Mouse (Mus musculus) kidney, postnatal 36 days (tissue): ENCODE results near the gene Sdhaf1.

Source experiments
- DNase-seq, 2 experiments: peaks; one replicate each; pipeline ENCODE4 v3.0.0; 2021 to 2022; ENCODE audit warnings: mixed read lengths in 2 of 2

Gene Sdhaf1

GRCm38 (mm10) chr7:30324300-30324944 lies 727 bp upstream of the Sdhaf1 start:
- DNase-seq = no peak

DNA sequence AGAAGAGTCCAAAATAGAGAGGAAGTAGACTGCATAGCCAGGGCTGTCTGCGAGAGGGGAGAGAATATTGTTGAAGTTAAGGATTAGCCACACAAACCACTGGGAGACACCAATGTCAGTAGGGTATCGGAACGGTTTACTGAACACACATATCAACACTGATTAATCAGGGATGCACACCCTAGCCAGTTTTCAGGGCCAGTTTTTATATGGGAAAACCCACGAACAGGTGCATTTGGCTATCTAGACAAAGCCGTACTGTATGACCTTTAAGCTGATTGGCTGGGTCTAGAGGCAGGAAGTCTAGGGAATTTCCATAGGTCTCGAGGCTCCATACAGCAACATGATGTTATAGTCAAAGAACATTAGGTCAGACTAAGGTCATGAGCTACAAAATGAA lies 830 bp downstream of the Sdhaf1 start:
- DNase-seq = no peak

GRCm38 (mm10) chr7:30322285-30322667 lies 1.4 kb downstream of the Sdhaf1 start:
- peak; percentile 98 to 99 for DNase-seq

DNA sequence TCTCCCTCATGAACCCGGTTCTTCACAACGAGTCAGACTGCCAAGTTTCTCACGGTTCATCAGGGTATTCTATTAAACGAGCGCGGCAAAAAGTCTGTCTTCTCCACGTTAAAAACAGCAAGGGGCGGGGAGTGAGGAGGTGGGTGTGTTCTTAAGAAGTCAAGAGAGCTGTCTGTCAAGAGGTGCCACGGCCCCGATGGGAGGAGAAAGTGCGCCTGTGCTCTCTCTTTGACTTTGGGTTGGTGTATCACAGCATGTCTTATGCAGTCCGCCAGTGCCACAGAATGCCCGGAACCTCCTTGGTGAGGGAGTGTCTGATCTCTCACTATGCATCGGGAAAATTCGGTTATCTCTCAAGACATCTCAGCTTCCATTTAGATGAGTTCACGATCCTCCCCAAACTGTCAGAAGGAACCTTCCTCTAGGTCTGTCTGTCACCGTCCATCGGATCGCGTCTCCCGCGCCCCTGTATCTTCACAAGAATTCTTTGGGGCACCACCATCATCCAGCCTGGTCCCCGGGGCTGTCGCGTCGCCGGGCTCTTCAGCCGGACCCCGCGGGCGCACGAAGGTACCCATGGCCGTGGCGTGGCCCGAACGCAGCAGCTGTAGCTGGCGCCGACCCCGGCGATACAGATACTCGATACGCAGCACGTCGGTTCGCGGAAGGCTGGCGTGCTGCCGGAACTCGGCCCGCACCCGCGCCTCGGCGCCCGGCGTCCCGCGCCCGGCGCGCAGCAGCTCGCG lies 2.0 kb downstream of the Sdhaf1 start, which contains the start of gene E130208F15Rik:
TSS of gene E130208F15Rik (plus strand) at position 202 of the 746 bp plus-strand sequence.
- peak; percentile 89 to 94 for DNase-seq

- DNase-seq = no peak
Observed at GRCm38 (mm10) chr7:30320946-30321345, 2.7 kb downstream of the Sdhaf1 start.

DNA sequence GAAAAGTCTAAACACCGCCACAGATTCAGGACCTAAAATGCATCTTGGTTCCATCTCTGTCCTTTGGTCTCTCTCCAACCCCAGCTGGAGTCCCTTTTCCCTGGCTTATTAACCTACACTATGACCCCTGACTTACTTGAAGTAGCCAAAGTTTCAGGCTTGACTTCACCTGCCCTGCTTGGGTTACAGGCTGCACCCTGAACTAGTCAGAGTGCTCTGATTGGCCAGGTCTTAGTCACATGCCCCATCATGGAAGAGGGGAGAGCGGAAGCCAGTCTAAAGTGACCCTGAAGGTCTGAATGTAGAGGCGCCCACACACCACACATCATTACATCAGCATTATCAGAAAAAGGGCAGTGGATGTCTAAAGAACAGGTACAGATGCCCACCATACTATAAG lies 5.6 kb downstream of the Sdhaf1 start:
- DNase-seq = peak; percentile 68 to 80

- DNase-seq = peak in 1 of 2 experiments; percentile 62
Observed at GRCm38 (mm10) chr7:30315559-30316529, 7.9 kb downstream of the Sdhaf1 start.

GRCm38 (mm10) chr7:30314721-30315155 lies 9.0 kb downstream of the Sdhaf1 start, which contains the start of gene Syne4:
Gene Syne4, plus strand, starts transcription at chr7:30314807.
- DNase-seq = peak; percentile 46 to 60

- DNase-seq = peak; percentile 80 to 83
Observed at GRCm38 (mm10) chr7:30313666-30314320, 9.9 kb downstream of the Sdhaf1 start.

DNA sequence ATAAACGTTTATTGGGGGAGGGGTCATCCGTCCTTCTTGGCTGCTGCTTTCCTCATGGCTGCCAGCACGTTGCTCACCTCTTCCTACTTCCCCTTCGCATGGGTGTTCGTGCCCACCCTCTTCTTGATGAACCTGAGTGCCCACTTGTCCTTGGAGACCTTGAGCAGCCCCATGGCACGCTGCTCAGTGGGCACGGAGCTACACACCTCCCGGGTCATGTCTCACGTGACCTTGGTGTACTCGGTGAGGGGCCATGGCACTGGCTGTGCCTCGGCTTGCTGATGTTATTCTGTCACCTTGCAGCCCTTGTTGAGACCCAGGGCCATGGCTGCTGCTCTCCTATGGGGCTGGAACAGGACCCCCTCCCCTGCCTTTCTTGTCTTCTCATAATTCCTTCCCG lies 13.6 kb downstream of the Sdhaf1 start:
- DNase-seq = peak; percentile 41 to 62

DNA sequence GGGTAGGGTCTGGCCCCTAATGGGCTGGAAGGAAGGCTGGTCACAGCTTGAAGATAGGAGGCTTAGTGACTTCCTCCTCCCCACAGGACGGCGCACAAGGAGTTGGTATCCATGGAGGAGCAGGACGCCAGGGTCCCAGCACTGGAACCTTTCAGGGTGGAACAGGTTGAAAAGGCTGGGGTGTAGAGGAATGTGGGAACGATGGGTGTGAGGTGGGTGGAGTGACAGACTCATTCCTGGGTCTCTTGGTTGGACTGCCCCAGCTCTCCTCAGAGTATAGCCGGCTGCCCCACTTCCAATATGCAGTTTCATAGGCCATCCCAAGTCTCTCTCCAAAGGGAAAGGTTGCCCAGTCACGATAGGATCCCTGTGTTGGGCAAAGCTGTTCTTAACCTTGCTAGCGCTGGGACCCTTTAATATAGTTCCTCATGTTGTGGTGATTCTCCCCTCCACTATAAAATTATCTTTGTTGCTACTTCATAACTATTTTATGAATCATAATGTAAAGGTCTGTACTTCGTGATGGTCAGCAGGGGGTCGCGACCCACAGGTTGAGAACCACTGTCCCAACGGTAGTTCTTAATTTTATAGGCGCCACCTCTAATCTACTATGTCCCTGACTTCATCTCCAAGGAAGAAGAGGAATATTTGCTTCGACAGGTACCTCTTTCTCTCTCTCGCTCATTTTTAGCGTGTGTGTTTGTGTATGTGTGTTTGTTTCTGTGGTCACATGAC lies 14.1 kb downstream of the Sdhaf1 start:
- peak in 1 of 2 experiments; percentile 47 for DNase-seq

DNA sequence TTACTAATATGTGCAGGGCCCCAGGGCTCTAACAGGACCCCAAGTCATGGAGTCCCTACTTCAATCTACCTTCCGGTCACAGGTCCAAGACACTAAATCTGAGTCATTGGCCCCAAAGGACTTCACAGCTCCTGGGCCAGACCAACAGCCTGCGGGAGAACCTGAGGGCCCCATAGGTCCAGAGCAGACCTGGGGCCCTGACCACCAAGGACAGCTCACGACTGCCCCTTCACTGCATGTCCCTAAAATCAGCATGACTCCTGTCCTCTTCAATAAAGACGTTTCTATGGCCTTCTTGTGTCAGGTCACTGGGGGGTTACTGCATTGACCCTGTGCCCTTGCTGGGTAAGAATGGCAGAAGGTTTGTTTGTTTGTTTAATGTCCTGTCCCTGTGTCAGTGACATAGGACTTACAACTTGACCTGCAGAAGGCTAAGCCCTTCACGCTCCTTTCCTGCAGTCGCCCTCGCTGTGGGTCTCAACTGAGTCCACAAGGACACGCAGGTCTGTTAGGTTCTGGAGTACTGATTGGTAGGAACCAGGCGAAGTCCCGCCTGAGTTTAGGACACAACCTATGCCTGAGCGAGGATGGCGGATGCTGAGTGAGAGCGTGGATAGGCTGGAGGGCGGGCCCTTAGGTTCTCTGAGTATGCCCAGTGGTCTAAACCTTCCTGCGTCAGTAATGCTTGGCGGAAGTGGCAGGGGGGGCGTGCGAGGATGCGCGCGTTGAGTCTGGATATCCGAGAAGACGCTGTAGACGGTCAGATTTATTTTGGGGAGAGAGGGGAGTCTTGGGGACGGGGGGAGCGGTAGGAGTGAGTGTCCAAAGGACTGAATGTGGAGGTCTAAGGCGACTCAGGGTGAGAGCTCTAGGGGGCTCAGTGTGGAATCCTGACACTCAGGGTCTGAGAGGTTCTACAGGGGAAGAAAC lies 15.4 kb downstream of the Sdhaf1 start, which contains the start of gene Alkbh6:
TSS of gene Alkbh6 (plus strand) at position 642 of the 930 bp plus-strand sequence.
- peak; percentile 95 to 98 for DNase-seq

- DNase-seq = peak in 1 of 2 experiments; percentile 52
Observed at GRCm38 (mm10) chr7:30306083-30306779, 17.5 kb downstream of the Sdhaf1 start.

- peak in 1 of 2 experiments; percentile 57 for DNase-seq
Observed at GRCm38 (mm10) chr7:30300914-30301313, 22.8 kb downstream of the Sdhaf1 start.

DNA sequence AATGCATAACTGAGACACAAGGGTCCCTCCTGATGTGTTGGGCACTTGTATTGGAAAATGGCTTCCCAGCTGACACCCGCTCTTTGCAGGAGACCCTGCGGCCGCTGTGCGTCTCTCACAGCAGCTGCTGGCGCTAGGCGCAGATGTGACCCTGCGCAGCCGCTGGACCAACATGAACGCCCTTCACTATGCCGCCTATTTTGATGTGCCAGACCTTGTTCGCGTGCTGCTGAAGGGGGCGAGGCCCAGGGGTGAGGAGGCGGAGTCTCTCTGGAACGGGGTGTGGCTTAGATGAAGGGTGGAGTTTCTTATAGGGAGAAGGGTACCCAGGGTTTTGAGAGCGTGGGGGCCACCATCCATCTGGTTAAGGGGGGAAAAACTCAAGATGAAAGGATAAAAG lies 26.4 kb downstream of the Sdhaf1 start:
- DNase-seq = no peak

DNA sequence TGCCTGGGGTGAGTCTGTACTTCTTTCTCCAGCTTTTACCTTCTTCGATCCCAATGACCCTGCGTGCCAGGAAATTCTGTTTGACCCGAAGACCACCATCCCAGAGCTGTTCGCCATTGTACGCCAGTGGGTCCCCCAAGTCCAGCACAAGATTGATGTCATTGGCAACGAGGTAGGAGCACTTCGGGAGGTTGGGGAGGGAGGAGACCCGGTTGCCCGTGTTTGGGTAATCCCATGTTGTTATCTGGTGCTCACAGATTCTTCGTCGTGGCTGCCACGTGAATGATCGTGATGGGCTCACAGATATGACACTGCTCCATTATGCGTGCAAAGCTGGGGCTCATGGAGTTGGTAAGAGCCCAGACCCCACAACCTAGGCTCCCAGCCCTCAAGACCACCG lies 26.9 kb downstream of the Sdhaf1 start:
- no peak for DNase-seq

- DNase-seq = peak in 1 of 2 experiments; percentile 40
Observed at GRCm38 (mm10) chr7:30295103-30295502, 28.6 kb downstream of the Sdhaf1 start.

DNA sequence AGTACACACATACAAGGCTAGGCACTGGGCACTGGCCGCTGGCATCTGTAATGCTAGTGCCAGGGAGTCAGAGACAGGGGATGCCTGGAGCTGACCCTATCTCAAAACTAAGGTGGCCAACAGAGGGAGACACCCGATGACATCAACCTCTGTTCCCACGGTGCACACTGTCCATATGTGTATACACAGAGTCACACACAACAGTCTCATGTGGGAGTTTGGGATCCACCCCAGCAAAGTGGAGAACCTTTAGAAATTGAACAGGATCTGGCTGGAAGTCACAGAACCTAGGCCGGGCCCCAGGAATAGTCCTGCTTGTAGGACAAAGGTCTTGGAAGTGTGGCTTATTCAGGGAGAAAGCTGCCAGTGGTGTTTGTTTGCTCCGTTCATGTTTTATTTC lies 29.4 kb downstream of the Sdhaf1 start:
- no peak for DNase-seq

DNA sequence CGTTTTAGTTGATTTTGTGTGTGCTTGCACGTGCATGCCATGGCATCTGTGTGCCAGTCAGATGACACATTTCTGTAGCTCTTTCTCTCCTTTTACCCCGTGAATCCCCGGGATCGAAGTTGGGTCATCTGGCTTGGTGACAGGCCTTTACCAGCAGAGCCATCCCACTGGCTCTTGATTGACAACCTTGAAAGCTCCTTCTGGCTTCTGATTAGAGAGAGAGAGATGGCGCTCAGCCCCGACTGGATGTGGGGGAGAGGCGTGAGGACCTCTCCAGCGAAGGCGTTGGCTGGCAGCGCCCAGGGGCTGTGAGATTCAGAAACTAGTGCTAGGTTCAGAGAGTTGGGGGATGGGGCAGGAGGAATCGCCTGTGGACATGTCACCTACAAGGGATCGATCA lies 29.9 kb downstream of the Sdhaf1 start:
- DNase-seq = no peak
